Mouse (Mus musculus) embryo, embryonic 9.5 days (tissue): ENCODE data around the gene 4930432K21Rik.

Source experiments
- DNase-seq: peaks from one replicate; pipeline ENCODE4 v3.0.0-alpha.2; 2017; ENCODE audit errors: extremely low spot score

4930432K21Rik gene

GRCm38 (mm10) chr8:84148531-84148850 is 666 bp downstream of the 4930432K21Rik start:
- DNase-seq: no peak

GRCm38 (mm10) chr8:84149181-84149580 is 1.4 kb downstream of the 4930432K21Rik start:
- no peak for DNase-seq

- no peak for DNase-seq
Measured at GRCm38 (mm10) chr8:84157620-84158019, 9.8 kb downstream of the 4930432K21Rik start.

GRCm38 (mm10) chr8:84167696-84168095 is 19.9 kb downstream of the 4930432K21Rik start:
- no peak for DNase-seq

- DNase-seq: no peak
Measured at GRCm38 (mm10) chr8:84170096-84170495, 22.3 kb downstream of the 4930432K21Rik start.

- DNase-seq: no peak
Measured at GRCm38 (mm10) chr8:84173861-84174260, 26.0 kb downstream of the 4930432K21Rik start.

GRCm38 (mm10) chr8:84176560-84176959 is 28.7 kb downstream of the 4930432K21Rik start:
- no peak for DNase-seq

- no peak for DNase-seq
Measured at GRCm38 (mm10) chr8:84177405-84177804, 29.6 kb downstream of the 4930432K21Rik start.

GRCm38 (mm10) chr8:84178592-84178991 is 30.8 kb downstream of the 4930432K21Rik start:
- no peak for DNase-seq

GRCm38 (mm10) chr8:84179946-84180345 is 32.1 kb downstream of the 4930432K21Rik start:
- DNase-seq: no peak

- DNase-seq: peak; percentile 91
Measured at GRCm38 (mm10) chr8:84180530-84181190, 32.8 kb downstream of the 4930432K21Rik start.

GRCm38 (mm10) chr8:84182833-84183232 is 35.0 kb downstream of the 4930432K21Rik start:
- peak; percentile 14 for DNase-seq

- DNase-seq: peak; percentile 57
Measured at GRCm38 (mm10) chr8:84183261-84184084, 35.6 kb downstream of the 4930432K21Rik start.

- DNase-seq: no peak
Measured at GRCm38 (mm10) chr8:84184085-84185043, 36.5 kb downstream of the 4930432K21Rik start.

- no peak for DNase-seq
Measured at GRCm38 (mm10) chr8:84185117-84185516, 37.3 kb downstream of the 4930432K21Rik start, which contains the start of gene Nanos3. Gene Nanos3, minus strand, starts transcription at chr8:84185217.

GRCm38 (mm10) chr8:84186547-84186946 is 38.7 kb downstream of the 4930432K21Rik start:
- peak; percentile 80 for DNase-seq

GRCm38 (mm10) chr8:84187065-84187755 is 39.4 kb downstream of the 4930432K21Rik start:
- DNase-seq: peak; percentile 81

GRCm38 (mm10) chr8:84188671-84189070 is 40.8 kb downstream of the 4930432K21Rik start:
- DNase-seq: no peak

- DNase-seq: no peak
Measured at GRCm38 (mm10) chr8:84189603-84190002, 41.8 kb downstream of the 4930432K21Rik start.

- no peak for DNase-seq
Measured at GRCm38 (mm10) chr8:84190191-84190867, 42.5 kb downstream of the 4930432K21Rik start.

- peak; percentile 29 for DNase-seq
Measured at GRCm38 (mm10) chr8:84192023-84192422, 44.2 kb downstream of the 4930432K21Rik start.
